Mouse (Mus musculus): Measurements from ENCODE around the gene Agmat.

Agmat gene

DNA sequence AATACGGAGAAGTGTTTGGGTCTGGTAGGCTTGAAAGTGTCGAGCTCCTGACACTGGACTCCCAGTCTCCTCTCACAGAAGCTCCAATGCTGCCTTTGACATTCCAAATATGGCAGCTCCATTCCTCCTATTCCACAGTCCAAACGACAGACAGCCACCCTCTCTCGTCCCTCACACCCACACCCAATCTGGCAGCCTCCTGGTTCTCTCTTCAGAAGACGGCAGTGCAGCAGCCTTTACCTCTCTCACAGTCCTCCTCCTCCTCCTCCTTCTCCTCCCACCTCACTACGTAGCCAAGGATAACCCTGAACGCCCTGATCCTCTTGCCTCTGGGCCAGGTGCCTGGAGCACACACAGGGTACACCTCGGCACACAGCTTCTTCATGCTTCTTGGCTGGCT lies 33.4 kb downstream of the Agmat start:
- DNase-seq (ENCODE audit: low spot score in 2 of 2), result no peak

DNA sequence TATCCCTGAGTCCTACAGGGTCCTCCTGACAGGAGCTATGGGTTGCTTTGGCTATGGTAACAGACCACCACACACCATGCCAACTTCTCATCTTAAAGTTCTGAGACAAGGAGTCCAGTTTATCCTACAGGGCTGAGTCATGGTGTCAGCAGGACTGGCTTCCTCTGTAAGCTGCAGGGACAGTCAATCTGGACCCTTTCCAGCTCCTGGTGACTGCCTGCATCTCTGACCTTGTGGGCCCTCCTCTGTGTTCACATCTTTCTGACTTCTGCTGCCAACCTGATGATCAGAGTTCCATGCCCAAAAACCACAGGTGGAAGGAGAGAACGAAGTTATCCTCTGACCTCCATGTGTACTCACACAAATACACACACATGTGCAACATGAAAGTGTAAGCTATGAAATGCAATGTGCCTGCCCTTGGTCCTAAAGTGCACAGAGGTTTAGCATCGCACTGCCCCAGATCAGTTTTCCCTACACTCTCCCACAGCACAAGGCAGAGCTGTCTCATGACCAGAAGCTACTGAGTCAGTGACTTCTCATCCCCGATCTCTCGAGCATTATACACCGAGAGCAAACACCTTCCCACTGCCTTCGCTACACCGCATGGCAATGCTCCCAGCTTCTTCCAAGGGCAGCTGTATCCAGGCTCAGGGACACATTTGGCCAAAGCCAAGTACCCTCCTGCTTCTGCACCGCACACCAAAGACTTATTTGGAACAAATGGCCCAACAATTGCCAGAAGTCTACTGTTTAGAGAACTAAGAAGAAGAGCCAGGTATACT lies 34.9 kb downstream of the Agmat start:
- DNase-seq (ENCODE audit: low spot score in 2 of 2), result no peak

DNA sequence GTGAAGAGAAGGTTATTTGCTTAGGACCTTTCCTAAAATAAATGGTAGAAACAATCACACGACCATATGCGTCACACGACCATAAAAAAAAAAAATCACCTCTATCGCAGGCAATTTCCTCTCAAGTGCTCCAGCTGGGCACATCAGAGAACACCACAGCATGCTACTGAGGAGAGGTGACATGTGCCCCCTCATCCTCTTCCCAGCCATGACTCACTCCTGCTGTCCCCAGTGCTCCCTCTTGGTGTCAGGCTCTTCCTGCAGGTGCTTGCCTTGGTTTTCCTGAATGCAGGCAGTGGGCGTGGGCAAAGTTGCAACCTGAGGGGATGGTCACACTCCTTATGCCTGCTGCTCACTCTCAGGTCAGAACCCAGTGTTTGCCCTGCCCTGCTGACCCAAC lies 38.4 kb downstream of the Agmat start:
- no peak for DNase-seq (ENCODE audit: low spot score in 2 of 2)

DNA sequence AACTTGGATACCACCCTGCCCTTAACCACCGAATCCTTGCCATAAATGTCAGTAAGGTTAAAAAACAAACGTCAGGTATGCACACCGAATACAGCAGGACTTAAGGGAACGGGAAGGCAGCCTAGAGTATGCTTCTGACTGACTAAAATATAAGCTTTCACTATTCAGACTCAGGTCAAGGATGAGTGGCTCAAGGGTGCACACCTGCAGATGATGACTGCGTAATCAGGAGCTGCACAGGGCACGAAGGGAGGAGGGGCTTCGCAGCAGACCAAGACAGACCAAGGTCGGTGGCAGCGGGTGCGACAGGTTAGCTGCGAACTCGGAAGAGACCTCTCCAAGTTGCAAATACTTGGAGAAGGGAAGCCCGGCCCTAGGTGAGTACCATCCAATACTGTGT lies 39.7 kb downstream of the Agmat start:
- DNase-seq (ENCODE audit: low spot score in 2 of 2), result no peak

DNA sequence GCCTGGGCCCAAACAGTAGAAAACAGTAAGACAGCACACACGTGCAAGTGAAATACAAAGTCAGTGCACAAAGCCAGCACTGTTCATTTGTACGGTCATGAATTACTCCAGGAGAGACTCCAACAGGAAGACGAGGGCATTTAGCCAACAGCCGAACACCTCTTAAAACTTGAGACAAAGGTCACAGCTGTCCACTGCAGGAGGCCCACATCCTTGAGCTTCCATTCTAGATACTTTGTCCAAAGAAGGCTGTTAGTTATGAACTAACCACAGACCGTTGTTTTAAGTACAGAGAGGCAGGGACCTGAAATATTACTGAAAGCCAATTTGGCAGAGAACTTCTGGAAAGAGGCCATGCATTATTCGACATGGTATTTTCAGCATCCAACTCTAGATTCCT lies 40.6 kb downstream of the Agmat start:
- no peak for DNase-seq (ENCODE audit: low spot score in 2 of 2)

DNA sequence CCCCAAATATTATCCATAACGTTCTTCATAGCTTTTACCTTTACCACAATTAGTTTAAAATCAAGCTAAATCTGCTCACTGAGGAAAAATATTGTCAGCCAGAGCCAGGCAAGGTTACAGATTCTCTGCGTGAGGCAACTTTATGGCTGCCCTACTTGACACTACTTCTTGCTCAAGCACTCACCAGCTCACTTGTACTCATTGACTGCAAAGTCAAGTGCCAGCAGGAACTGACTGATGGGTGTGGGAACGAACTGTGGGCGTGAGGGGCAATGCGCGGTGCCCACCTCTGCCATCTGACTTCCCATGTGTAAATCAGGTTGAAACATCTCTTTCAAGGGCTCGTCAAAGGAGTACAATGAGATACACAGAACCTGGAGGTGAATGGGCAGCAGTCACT lies 41.0 kb downstream of the Agmat start:
- DNase-seq (ENCODE audit: low spot score in 2 of 2), result no peak

DNA sequence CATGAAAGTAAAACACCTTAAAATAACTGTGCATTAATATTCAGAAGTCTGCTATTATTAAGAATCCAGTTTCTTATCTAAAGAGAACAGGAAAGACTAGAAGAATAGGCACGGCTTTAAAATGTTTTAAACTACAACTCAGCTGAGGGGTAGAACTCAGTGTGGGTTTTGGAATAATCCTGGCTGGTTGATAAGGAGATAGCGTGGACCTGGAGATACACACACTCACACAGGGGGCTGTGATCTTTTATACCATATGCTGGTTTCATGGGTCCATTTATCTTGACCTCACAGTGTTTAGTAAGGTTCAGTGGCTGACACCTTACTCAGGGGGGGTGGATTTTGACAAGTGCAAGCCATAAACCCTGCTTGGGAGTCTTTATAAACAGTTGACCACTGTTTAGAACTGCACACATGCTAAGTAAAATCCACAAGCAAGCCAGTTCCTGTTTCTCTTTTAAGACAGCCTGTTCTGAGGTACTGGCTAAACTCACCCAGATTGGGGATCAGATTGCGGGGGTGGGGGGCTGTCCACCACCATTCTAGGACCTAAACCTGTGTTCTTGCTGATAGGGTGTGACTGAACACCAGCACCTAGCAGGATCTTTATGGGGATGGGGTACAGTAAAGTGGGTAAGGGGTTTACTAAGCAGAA lies 43.2 kb downstream of the Agmat start:
- DNase-seq (ENCODE audit: low spot score in 2 of 2), result no peak

DNA sequence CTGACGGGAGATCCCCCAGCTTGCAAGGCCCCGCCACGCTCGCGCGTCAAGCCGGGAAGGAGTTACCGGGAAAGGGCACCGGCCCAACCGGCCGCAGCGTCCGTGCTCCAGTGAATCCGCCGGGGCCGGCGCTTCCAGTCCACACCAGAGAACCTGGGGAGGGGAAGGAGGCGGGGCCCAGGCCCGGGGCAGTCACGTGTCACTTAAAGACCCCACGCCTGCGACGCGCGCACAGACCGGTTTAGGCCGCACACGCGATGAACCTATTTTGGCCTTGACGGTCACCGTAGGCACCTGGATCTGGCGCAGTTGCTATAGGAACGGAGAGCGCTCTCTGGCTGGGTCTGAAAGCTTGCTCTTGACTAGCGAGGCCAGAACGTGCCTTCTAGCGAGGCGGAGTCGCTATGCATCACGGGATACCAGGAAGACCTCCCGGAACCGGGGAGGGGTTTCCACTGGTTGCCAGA lies 44.1 kb downstream of the Agmat start, which contains the start of gene Dnajc16:
Gene Dnajc16 (minus strand): TSS at position 408 of the 467 bp plus-strand sequence.
- peak; percentile 93 to 95 for DNase-seq (ENCODE audit: low spot score in 2 of 2)

DNA sequence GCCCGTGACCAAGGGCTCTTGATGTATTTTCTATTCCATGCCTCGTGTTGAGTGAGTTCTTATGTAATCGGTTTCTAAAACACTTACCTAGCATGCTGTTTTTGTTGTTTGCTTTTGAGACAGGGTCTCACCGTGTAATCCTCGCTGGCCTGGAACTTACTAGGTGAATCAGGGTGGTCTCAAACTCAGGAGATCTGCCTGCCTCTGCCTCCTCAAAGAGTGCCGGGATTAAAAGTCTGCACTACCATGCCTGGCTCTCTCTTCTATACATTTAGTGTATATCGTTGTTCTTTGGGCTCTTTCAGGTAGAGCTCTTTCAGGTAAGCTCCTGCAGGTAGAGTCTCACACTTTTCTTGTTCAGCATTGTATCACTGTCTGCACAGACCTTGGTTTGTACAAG lies 45.0 kb downstream of the Agmat start:
- DNase-seq (ENCODE audit: low spot score in 2 of 2), result no peak

DNA sequence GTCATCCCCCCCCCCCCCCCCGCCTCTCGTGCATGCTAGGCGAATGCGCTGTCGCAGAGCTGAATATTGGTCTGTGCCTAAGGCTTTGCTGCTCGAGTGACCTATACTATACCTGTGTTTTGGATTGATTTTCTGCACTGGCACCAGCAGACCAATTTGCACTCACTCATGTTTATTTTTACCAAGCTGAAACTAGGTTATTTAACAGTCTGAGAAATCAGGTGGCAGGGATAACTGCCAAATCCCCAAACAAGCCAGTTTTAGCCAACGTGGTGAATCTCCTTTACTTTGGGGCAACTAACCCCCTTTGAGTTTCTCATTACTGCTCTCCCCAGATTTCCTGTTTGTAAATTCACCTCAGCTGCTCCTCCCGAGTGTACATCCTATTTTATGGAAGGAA lies 45.5 kb downstream of the Agmat start:
- no peak for DNase-seq (ENCODE audit: low spot score in 2 of 2)

DNA sequence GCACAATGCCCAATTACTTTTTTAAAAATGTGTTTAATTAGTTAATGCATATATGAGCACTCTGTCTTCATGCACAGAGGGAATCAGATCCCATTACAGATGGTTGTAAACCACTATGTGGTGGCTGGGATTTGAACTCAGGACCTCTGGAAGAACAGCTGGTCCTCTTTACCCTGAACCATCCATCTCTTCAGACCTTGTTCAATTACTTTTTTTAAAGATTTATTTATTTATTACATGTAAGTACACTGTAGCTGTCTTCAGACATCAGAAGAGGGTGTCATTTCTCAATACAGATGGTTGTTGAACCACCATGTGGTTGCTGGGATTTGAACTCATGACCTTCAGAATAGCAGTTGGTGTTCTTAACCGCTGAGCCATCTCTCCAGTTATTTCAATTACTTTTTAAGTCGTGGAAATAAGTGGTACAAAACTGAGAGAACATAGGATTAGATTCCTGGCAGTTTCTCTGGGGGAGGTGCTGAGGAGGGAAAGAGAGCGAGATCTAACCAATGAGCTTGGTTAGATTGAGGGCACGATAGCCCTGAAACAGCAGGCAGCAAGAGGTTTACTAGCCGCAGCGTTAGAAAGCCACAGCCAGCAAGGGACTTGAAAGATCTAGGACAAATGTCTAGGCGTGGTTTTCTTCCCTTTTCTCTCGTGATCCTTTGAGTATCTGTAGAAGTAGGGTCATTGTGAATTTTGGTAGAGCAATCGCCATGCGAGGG lies 46.2 kb downstream of the Agmat start:
- DNase-seq (ENCODE audit: low spot score in 2 of 2), result peak in 1 of 2 experiments; percentile 31

DNA sequence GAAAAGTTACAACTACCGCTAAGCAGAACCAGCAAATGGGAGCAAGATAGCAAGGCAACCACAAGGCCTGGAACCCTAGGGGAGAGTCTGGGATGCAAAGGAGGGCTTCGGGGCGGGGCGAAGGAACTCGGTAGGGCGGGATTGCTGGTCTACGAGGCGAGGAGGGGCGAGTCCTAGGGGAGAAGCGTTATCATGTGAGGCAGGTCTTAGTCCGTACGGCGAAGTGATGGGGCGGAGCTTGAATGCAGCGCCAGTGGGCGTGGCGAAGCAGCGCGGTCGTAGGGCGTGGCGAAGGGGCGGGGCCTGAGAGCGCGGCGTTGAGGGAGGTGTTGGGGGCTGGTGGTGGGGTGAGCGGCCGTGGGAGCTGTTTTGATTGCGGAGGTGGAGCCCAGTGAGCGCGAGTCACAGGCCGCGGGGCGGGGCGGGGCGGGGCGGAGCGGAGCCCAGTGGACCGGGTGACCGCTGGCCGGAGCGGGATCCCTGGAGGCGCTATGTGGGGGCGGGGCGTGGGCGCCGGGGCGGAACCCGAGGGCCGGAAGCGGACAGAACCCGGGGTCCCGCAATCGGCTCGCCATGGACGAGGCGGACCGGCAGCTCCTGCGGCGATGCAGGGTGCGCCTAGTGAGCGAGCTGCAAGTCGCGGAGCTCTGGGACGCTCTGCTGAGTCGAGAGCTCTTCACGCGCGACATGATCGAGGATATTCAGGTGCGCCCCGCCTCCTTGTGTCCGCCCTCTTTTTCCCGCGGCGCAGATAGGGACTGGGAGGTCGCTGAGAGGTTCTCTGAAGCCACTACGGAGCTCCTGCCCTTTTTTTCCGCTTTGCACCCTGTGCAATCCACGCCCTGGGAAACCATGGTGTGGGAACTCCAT lies 47.0 kb downstream of the Agmat start, which contains the start of gene Casp9:
Gene Casp9 (plus strand): TSS at position 331 of the 870 bp plus-strand sequence.
- peak; percentile 99 for DNase-seq (ENCODE audit: low spot score in 2 of 2)

DNA sequence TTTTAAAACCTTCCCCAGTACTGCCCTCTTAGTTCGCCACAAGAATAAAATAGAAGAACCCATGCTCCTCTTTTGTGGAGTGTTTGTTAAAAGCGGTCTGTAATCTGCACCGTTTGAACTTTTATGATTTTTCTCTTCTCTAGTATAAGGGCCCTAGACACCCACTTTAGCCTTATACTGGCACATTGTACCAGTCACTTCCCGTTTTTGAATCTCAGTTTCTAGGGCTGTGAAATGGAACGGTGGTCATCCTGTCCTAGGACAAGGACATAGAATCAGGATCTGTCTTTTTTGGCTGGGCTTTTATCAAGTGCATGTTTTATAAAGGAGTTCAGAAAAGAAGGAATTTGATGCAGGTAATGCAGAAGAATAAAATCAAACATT lies 47.7 kb downstream of the Agmat start:
- DNase-seq (ENCODE audit: low spot score in 2 of 2), result no peak

DNA sequence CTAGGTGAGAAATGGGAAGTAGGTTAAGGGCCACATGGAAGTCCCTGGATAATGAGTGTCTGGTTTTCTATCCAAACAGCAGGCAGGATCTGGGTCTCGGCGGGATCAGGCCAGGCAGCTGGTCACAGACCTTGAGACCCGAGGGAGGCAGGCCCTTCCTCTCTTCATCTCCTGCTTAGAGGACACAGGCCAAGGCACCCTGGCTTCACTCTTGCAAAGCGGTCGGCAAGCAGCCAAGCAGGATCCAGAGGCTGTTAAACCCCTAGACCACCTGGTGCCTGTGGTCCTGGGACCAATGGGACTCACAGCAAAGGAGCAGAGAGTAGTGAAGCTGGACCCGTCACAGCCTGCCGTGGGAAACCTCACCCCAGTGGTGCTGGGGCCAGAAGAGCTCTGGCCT lies 49.9 kb downstream of the Agmat start:
- DNase-seq (ENCODE audit: low spot score in 2 of 2), result no peak

DNA sequence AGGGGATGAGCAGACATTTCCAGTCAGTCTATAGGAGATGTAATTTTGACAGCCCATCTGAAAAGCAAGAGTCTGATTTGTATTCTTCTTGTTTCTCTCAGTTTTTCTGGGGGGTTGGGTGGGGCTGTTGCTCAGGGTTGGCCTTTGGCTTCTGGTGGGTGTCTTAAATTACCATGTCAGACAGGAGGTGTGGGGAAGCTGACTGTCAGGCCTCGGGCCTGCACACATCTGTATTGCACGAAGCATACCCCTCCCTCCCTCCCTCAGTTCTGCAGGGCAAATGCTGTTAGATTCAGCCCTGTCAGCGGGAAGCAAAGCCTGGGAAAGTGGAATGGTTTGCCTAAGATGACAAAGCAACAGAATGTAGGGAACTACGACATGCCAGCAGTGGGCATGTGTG lies 50.5 kb downstream of the Agmat start:
- DNase-seq (ENCODE audit: low spot score in 2 of 2), result no peak

DNA sequence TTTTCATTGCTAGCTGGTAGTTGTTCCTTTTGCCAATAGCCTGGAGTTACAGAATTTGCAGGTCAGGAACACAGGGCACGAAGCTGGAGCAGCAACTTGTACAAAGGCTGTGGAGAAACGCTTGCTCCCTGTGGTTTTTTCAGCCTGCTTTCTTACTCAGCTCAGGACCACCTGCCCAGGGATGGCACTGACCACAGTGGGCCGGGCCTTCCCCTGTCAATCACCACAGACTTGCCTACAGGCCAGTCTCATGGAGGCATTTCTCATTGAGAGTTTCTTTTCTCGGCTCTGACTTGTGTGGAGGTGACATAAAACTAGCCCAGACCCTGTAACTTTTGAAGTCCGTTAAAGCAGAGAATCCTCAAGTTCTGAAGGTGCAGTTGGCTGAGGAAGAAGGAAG lies 51.1 kb downstream of the Agmat start:
- DNase-seq (ENCODE audit: low spot score in 2 of 2), result no peak

DNA sequence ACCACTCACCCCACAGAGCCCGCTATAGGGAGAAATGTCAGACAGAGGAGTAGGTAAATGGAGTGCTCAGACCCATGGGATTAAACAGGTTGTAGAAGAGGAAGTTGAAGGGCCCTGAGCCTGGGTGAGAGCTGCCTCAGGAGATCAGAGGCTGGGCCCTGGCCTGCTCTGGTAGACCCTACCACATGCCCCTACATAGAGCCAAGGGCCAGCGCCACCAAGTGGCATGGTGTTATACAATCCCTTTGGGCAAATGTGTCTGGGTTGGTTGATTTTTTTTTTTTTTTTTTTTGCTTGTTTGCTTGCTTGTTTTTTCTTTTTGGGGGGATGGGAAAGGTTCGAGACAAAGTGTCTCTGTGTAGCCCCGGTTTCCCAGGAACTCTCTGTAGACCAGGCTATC lies 57.6 kb downstream of the Agmat start:
- peak in 1 of 2 experiments; percentile 31 for DNase-seq (ENCODE audit: low spot score in 2 of 2)

DNA sequence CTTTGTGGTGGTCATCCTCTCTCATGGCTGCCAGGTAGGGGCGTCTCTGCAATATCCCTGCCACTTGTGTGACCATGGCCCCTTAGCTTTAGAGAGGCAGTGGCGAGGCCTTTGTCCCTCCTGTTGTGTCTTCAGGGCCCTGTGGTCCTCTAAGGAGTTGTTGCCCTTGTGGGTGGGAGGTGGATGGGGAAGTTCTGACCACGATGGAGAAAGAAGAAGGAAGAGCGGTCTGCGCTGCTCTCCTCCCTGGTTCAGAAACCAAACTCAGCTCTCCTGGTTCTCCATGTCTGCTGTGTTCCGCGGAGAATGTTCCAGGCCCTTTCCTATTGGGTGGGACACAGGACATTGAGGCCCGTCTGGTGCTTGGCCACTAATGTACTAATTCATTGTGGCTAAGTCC lies 59.4 kb downstream of the Agmat start:
- no peak for DNase-seq (ENCODE audit: low spot score in 2 of 2)

All from spleen, postnatal 4 days (tissue).